Mouse (Mus musculus): ENCODE results near the gene Sort1. TPM values are rescaled to one million over a fixed set of nuclear protein-coding genes. Genes with fewer than 3 reads are reported as not detected.

Sort1 gene
- total and polyA plus RNA-seq, 3 experiments: 1.3 to 4.1 (median 2.3) TPM

- H3K4me3 ChIP-seq (ENCODE audit: low read depth, low read length): no peak overlapping the region
- ATAC-seq (ENCODE audit: extremely low read depth, insufficient number of reproducible peaks, low FRiP score, poor library complexity, severe bottlenecking) (no peak), DNase-seq (ENCODE audit: low spot score) (no peak)
- no peaks in the 10 kb centered on the region for H3K36me3 ChIP-seq (replicated peaks)
- H3K4me1 ChIP-seq (ENCODE audit: insufficient read depth, low read depth, low read length): peaks cover 9% of the 10 kb centered on the region
- no peak for TF ChIP-seq CTCF (IDR thresholded peaks at IDR 0.05; ENCODE audit: low read depth, low read length)
- no peak for TF ChIP-seq GATA1 (IDR thresholded peaks at IDR 0.05; ENCODE audit: borderline replicate concordance, low read length)
- TF ChIP-seq GATA2 (IDR thresholded peaks at IDR 0.05; ENCODE audit: borderline replicate concordance, low read depth, low read length): no peak
- TF ChIP-seq POLR2AphosphoS5 (IDR thresholded peaks at IDR 0.05; ENCODE audit: insufficient replicate concordance, low read depth, low read length): no peak
- no peak for TF ChIP-seq TAL1 (conservative IDR thresholded peaks at IDR 0.05; ENCODE audit: low read depth, low read length)
- no peaks in the 10 kb centered on the region for H3K9me3 ChIP-seq (replicated peaks)
- peaks cover 47% of the 10 kb centered on the region for H3K27me3 ChIP-seq (ENCODE audit: insufficient read depth, low read length)
Observed at GRCm38 (mm10) chr3:108402528-108402920, 118.6 kb downstream of the Sort1 start.

GRCm38 (mm10) chr3:108405536-108406305 is 121.8 kb downstream of the Sort1 start:
- ATAC-seq (ENCODE audit: extremely low read depth, insufficient number of reproducible peaks, low FRiP score, poor library complexity, severe bottlenecking) (no peak), DNase-seq (ENCODE audit: low spot score) (no peak)
- Histone ChIP-seq H3K36me3 (replicated peaks) (no peaks in the 10 kb centered on the region), H3K4me1 (ENCODE audit: insufficient read depth, low read depth, low read length) (peaks cover 9% of the 10 kb centered on the region), H3K9me3 (replicated peaks) (no peaks in the 10 kb centered on the region), H3K4me3 (ENCODE audit: low read depth, low read length) (no peak overlapping the region), H3K27me3 (ENCODE audit: insufficient read depth, low read length) (peaks cover 46% of the 10 kb centered on the region)
- TF ChIP-seq GATA1 (IDR thresholded peaks at IDR 0.05; ENCODE audit: borderline replicate concordance, low read length) (no peak), POLR2AphosphoS5 (IDR thresholded peaks at IDR 0.05; ENCODE audit: insufficient replicate concordance, low read depth, low read length) (no peak)

- no peaks in the 10 kb centered on the region for H3K36me3 ChIP-seq (replicated peaks)
Observed at GRCm38 (mm10) chr3:108406306-108406885, 122.5 kb downstream of the Sort1 start.

GRCm38 (mm10) chr3:108408517-108409008 is 124.7 kb downstream of the Sort1 start:
- H3K9me3 ChIP-seq (replicated peaks): peaks cover 11% of the 10 kb centered on the region
- H3K4me3 ChIP-seq (ENCODE audit: low read depth, low read length): no peak overlapping the region
- peaks cover 30% of the 10 kb centered on the region for H3K27me3 ChIP-seq (ENCODE audit: insufficient read depth, low read length)
- TF ChIP-seq GATA1 (IDR thresholded peaks at IDR 0.05; ENCODE audit: borderline replicate concordance, low read length) (no peak), TAL1 (conservative IDR thresholded peaks at IDR 0.05; ENCODE audit: low read depth, low read length) (no peak), POLR2AphosphoS5 (IDR thresholded peaks at IDR 0.05; ENCODE audit: insufficient replicate concordance, low read depth, low read length) (no peak), GATA2 (IDR thresholded peaks at IDR 0.05; ENCODE audit: borderline replicate concordance, low read depth, low read length) (no peak), CTCF (IDR thresholded peaks at IDR 0.05; ENCODE audit: low read depth, low read length) (no peak)
- ATAC-seq (ENCODE audit: extremely low read depth, insufficient number of reproducible peaks, low FRiP score, poor library complexity, severe bottlenecking): no peak
- no peak for DNase-seq (ENCODE audit: low spot score)
- no peaks in the 10 kb centered on the region for H3K36me3 ChIP-seq (replicated peaks)
- H3K4me1 ChIP-seq (ENCODE audit: insufficient read depth, low read depth, low read length): no peaks in the 10 kb centered on the region

More at GRCm38 (mm10) chr3:108406306-108406885, 122.5 kb downstream of the Sort1 start:
- ATAC-seq (ENCODE audit: extremely low read depth, insufficient number of reproducible peaks, low FRiP score, poor library complexity, severe bottlenecking): no peak
- TF ChIP-seq GATA2 (IDR thresholded peaks at IDR 0.05; ENCODE audit: borderline replicate concordance, low read depth, low read length): no peak
- no peak overlapping the region for H3K4me3 ChIP-seq (ENCODE audit: low read depth, low read length)
- no peaks in the 10 kb centered on the region for H3K9me3 ChIP-seq (replicated peaks)
- H3K27me3 ChIP-seq (ENCODE audit: insufficient read depth, low read length): peaks cover 40% of the 10 kb centered on the region
- DNase-seq (ENCODE audit: low spot score): no peak
- peaks cover 7% of the 10 kb centered on the region for H3K4me1 ChIP-seq (ENCODE audit: insufficient read depth, low read depth, low read length)

GRCm38 (mm10) chr3:108409656-108410358 is 125.9 kb downstream of the Sort1 start:
- no peak for DNase-seq (ENCODE audit: low spot score)
- H3K27me3 ChIP-seq (ENCODE audit: insufficient read depth, low read length): peaks cover 31% of the 10 kb centered on the region
- ATAC-seq (ENCODE audit: extremely low read depth, insufficient number of reproducible peaks, low FRiP score, poor library complexity, severe bottlenecking): no peak
- H3K36me3 ChIP-seq (replicated peaks): no peaks in the 10 kb centered on the region
- peaks cover 23% of the 10 kb centered on the region for H3K9me3 ChIP-seq (replicated peaks)
- no peaks in the 10 kb centered on the region for H3K4me1 ChIP-seq (ENCODE audit: insufficient read depth, low read depth, low read length)
- no peak overlapping the region for H3K4me3 ChIP-seq (ENCODE audit: low read depth, low read length)
- TF ChIP-seq GATA1 (IDR thresholded peaks at IDR 0.05; ENCODE audit: borderline replicate concordance, low read length): no peak
- TF ChIP-seq CTCF (IDR thresholded peaks at IDR 0.05; ENCODE audit: low read depth, low read length): no peak
- TF ChIP-seq GATA2 (IDR thresholded peaks at IDR 0.05; ENCODE audit: borderline replicate concordance, low read depth, low read length): no peak

GRCm38 (mm10) chr3:108410359-108410714 is 126.5 kb downstream of the Sort1 start:
- ATAC-seq (ENCODE audit: extremely low read depth, insufficient number of reproducible peaks, low FRiP score, poor library complexity, severe bottlenecking): no peak
- DNase-seq (ENCODE audit: low spot score): no peak
- no peak for TF ChIP-seq GATA1 (IDR thresholded peaks at IDR 0.05; ENCODE audit: borderline replicate concordance, low read length)
- TF ChIP-seq POLR2AphosphoS5 (IDR thresholded peaks at IDR 0.05; ENCODE audit: insufficient replicate concordance, low read depth, low read length): no peak
- no peak for TF ChIP-seq TAL1 (conservative IDR thresholded peaks at IDR 0.05; ENCODE audit: low read depth, low read length)
- no peak for TF ChIP-seq CTCF (IDR thresholded peaks at IDR 0.05; ENCODE audit: low read depth, low read length)
- H3K9me3 ChIP-seq (replicated peaks): peaks cover 28% of the 10 kb centered on the region
- H3K4me1 ChIP-seq (ENCODE audit: insufficient read depth, low read depth, low read length): no peaks in the 10 kb centered on the region
- H3K4me3 ChIP-seq (ENCODE audit: low read depth, low read length): no peak overlapping the region
- H3K36me3 ChIP-seq (replicated peaks): no peaks in the 10 kb centered on the region
- peaks cover 34% of the 10 kb centered on the region for H3K27me3 ChIP-seq (ENCODE audit: insufficient read depth, low read length)

Other genes with a start within 250 kb of the Sort1 start
- gene Gstm4, start 239.2 kb upstream of the Sort1 start, total RNA-seq (2014; fragmentation: Nextera tagmentation): not detected in 2 replicates
- gene Gstm4, start 239.2 kb upstream of the Sort1 start, total RNA-seq (2017): not detected in 2 replicates
- not detected in 2 replicates for gene Gstm4, start 239.2 kb upstream of the Sort1 start, polyA plus RNA-seq (2012)
- 169 and 188 TPM in 2 replicates for gene Ampd2, start 197.4 kb upstream of the Sort1 start, total RNA-seq (2014; fragmentation: Nextera tagmentation)
- 81.6 and 85.9 TPM in 2 replicates for gene Ampd2, start 197.4 kb upstream of the Sort1 start, total RNA-seq (2017)
- gene Ampd2, start 197.4 kb upstream of the Sort1 start, polyA plus RNA-seq (2012): 380 and 438 TPM in 2 replicates
- gene Gnat2, start 191.3 kb upstream of the Sort1 start, total RNA-seq (2014; fragmentation: Nextera tagmentation): 9.0 and 10.2 TPM in 2 replicates
- gene Gnat2, start 191.3 kb upstream of the Sort1 start, total RNA-seq (2017): 2.0 and 4.5 TPM in 2 replicates
- 0.85 and 2.4 TPM in 2 replicates for gene Gnat2, start 191.3 kb upstream of the Sort1 start, polyA plus RNA-seq (2012)
- gene Gnai3, start 137.9 kb upstream of the Sort1 start, total RNA-seq (2014; fragmentation: Nextera tagmentation): 254 and 274 TPM in 2 replicates
- gene Gnai3, start 137.9 kb upstream of the Sort1 start, total RNA-seq (2017): 413 and 481 TPM in 2 replicates
- 36.8 and 37.9 TPM in 2 replicates for gene Gnai3, start 137.9 kb upstream of the Sort1 start, polyA plus RNA-seq (2012)
- gene Gpr61, start 129.2 kb upstream of the Sort1 start, total RNA-seq (2014; fragmentation: Nextera tagmentation): not detected in 2 replicates
- under 0.01 and 0.11 TPM in 2 replicates for gene Gpr61, start 129.2 kb upstream of the Sort1 start, total RNA-seq (2017)
- gene Gpr61, start 129.2 kb upstream of the Sort1 start, polyA plus RNA-seq (2012): not detected in 2 replicates
- 0.29 and 0.98 TPM in 2 replicates for gene Amigo1, start 97.7 kb upstream of the Sort1 start, total RNA-seq (2014; fragmentation: Nextera tagmentation)
- gene Amigo1, start 97.7 kb upstream of the Sort1 start, total RNA-seq (2017): 0.66 and 0.99 TPM in 2 replicates
- 0.46 and 0.51 TPM in 2 replicates for gene Amigo1, start 97.7 kb upstream of the Sort1 start, polyA plus RNA-seq (2012)
- gene Cyb561d1, start 82.9 kb upstream of the Sort1 start, total RNA-seq (2014; fragmentation: Nextera tagmentation): 2.9 and 3.9 TPM in 2 replicates
- 6.3 and 6.6 TPM in 2 replicates for gene Cyb561d1, start 82.9 kb upstream of the Sort1 start, total RNA-seq (2017)
- gene Cyb561d1, start 82.9 kb upstream of the Sort1 start, polyA plus RNA-seq (2012): 2.9 and 3.4 TPM in 2 replicates
- gene Atxn7l2, start 73.1 kb upstream of the Sort1 start, total RNA-seq (2014; fragmentation: Nextera tagmentation): 8.0 and 8.6 TPM in 2 replicates
- gene Atxn7l2, start 73.1 kb upstream of the Sort1 start, total RNA-seq (2017): 2.1 and 2.7 TPM in 2 replicates
- gene Atxn7l2, start 73.1 kb upstream of the Sort1 start, polyA plus RNA-seq (2012): 17.0 and 19.7 TPM in 2 replicates
- gene Sypl2, start 57.4 kb upstream of the Sort1 start, total RNA-seq (2014; fragmentation: Nextera tagmentation): not detected in 2 replicates
- 0.06 and 0.11 TPM in 2 replicates for gene Sypl2, start 57.4 kb upstream of the Sort1 start, total RNA-seq (2017)
- not detected in 2 replicates for gene Sypl2, start 57.4 kb upstream of the Sort1 start, polyA plus RNA-seq (2012)
- 57.5 and 59.5 TPM in 2 replicates for gene Psma5, start 27.2 kb upstream of the Sort1 start, total RNA-seq (2014; fragmentation: Nextera tagmentation)
- gene Psma5, start 27.2 kb upstream of the Sort1 start, total RNA-seq (2017): 297 and 331 TPM in 2 replicates
- 3.8 and 4.9 TPM in 2 replicates for gene Psma5, start 27.2 kb upstream of the Sort1 start, polyA plus RNA-seq (2012)
- gene Mybphl, start 80.8 kb downstream of the Sort1 start, total RNA-seq (2014; fragmentation: Nextera tagmentation): not detected in 2 replicates
- gene Mybphl, start 80.8 kb downstream of the Sort1 start, total RNA-seq (2017): not detected in 2 replicates
- not detected in 2 replicates for gene Mybphl, start 80.8 kb downstream of the Sort1 start, polyA plus RNA-seq (2012)
- gene Psrc1, start 99.8 kb downstream of the Sort1 start, total RNA-seq (2014; fragmentation: Nextera tagmentation): 129 and 172 TPM in 2 replicates
- gene Psrc1, start 99.8 kb downstream of the Sort1 start, total RNA-seq (2017): 33.7 and 36.9 TPM in 2 replicates
- gene Psrc1, start 99.8 kb downstream of the Sort1 start, polyA plus RNA-seq (2012): 122 and 125 TPM in 2 replicates
- gene Celsr2, start 131.5 kb downstream of the Sort1 start, total RNA-seq (2014; fragmentation: Nextera tagmentation): not detected in 2 replicates
- gene Celsr2, start 131.5 kb downstream of the Sort1 start, total RNA-seq (2017): 0.23 and 0.38 TPM in 2 replicates
- 0.03 TPM in 1 of 2 replicates, not detected in the other for gene Celsr2, start 131.5 kb downstream of the Sort1 start, polyA plus RNA-seq (2012)
- gene Sars, start 161.1 kb downstream of the Sort1 start, total RNA-seq (2014; fragmentation: Nextera tagmentation): 138 and 143 TPM in 2 replicates
- gene Sars, start 161.1 kb downstream of the Sort1 start, total RNA-seq (2017): 341 and 480 TPM in 2 replicates
- gene Sars, start 161.1 kb downstream of the Sort1 start, polyA plus RNA-seq (2012): 170 and 206 TPM in 2 replicates

All from G1E (cell line).